Mouse (Mus musculus) lung, embryonic 16.5 days (tissue): Measurements from ENCODE around the gene Gata3. TPM values are rescaled to one million over a fixed set of nuclear protein-coding genes. Genes with fewer than 3 reads are reported as not detected.

Experiments
- ATAC-seq: fragments of 200-750 bp; cut with Nextera tagmentation; 2 replicates; pipeline ENCODE4 v1.8.0; 2017; ENCODE audit warnings: low read depth, mild to moderate bottlenecking, moderate library complexity
- H3K27ac ChIP-seq: fragments of 300-500 bp; sonication (generic); 2 replicates; pipeline ENCODE4 v1.5.1; 2014; ENCODE audit warnings: mild to moderate bottlenecking, control low read depth, low read length
- H3K27me3 ChIP-seq: fragments of 300-500 bp; sonication (generic); 2 replicates; pipeline ENCODE4 v1.6.1; 2014; ENCODE audit warnings: low read depth, low read length, mixed read lengths; ENCODE audit not compliant: control insufficient read depth, insufficient read depth
- H3K36me3 ChIP-seq: fragments of 300-500 bp; sonication (generic); 2 replicates; pipeline ENCODE4 v1.6.1; 2014; ENCODE audit warnings: low read length; ENCODE audit not compliant: control insufficient read depth, insufficient read depth
- H3K4me1 ChIP-seq: fragments of 300-500 bp; sonication (generic); replicated peaks from 2 replicates; pipeline ENCODE4 v1.6.1; 2014; ENCODE audit warnings: low read length, mixed read lengths; ENCODE audit not compliant: control insufficient read depth, insufficient read depth
- H3K4me2 ChIP-seq: fragments of 300-500 bp; sonication (generic); 2 replicates; pipeline ENCODE4 v1.6.1; 2014; ENCODE audit warnings: low read depth, low read length, control low read depth
- H3K4me3 ChIP-seq: fragments of 300-500 bp; sonication (generic); 2 replicates; pipeline ENCODE4 v1.5.1; 2014; ENCODE audit warnings: mild to moderate bottlenecking, low read length, control low read depth
- H3K9ac ChIP-seq: fragments of 300-500 bp; sonication (generic); 2 replicates; pipeline ENCODE4 v1.6.1; 2014; ENCODE audit warnings: low read length, control low read depth
- H3K9me3 ChIP-seq: fragments of 300-500 bp; sonication (generic); 2 replicates; pipeline ENCODE4 v1.6.1; 2016; ENCODE audit warnings: low read length; ENCODE audit not compliant: control insufficient read depth
- WGBS: fragments of 180-500 bp; shearing (Covaris S2); extraction: QIAGEN DNeasy Blood & Tissue Kit; methylation state at CpG from one replicate; pipeline ENCODE4 v1.1.7; 2014; 5-methylcytosine and 5-hydroxymethylcytosine counted together
- polyA plus RNA-seq: library from polyadenylated mRNA; unstranded; fragments of >200 nt; fragmentation: Nextera tagmentation; extraction: Ambion mirVana; gene quantifications from 2 replicates; pipeline ENCODE4 v1.2.1, GENCODE M21; 2015

Gene Gata3
- 5.0 and 5.4 TPM in 2 replicates for polyA plus RNA-seq

GRCm38 (mm10) chr2:9889651-9890183, at the start of gene Gata3:
Gata3 (minus strand) TSS chr2:9890034.
- 0% methylated on average over 23 of the region's 23 CpGs for WGBS
- H3K9ac ChIP-seq = no peak within 1 kb of the TSS
- no peaks in the 10 kb centered on the region for H3K9me3 ChIP-seq

DNA sequence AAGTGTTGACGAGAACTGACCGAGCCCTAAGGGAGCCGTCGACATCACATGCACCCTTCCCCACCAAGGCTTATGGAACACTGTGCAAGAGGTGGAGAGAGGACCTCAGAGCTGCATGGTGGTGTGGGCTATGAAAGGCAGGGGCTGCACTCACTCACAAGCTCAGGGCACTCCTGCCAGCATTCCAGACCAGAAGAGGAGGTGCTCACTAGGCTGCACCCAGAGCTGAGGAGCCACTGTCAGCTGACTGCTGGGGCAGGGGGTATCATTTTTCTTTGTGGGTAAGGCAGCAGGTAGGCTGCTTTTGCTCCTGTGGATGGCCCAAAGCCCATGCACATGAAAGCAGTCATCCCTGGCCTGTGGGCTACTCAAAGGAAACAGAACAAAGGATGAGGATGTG, 49.4 kb upstream of the Gata3 start:
- H3K27me3 ChIP-seq = no peaks in the 10 kb centered on the region
- H3K4me2 ChIP-seq = no peak overlapping the region

More at GRCm38 (mm10) chr2:9889651-9890183, at the start of gene Gata3:
- H3K4me1 ChIP-seq = no peaks in the 10 kb centered on the region
- H3K4me3 ChIP-seq = peak within 1 kb of the TSS; percentile 25
- no peaks in the 10 kb centered on the region for H3K36me3 ChIP-seq
- no peak for ATAC-seq
- no peak within 1 kb of the TSS for H3K27ac ChIP-seq
- peak within 1 kb of the TSS; percentile 37 for H3K4me2 ChIP-seq
- H3K27me3 ChIP-seq = peaks cover 85% of the 10 kb centered on the region

GRCm38 (mm10) chr2:9935965-9936364, 46.1 kb upstream of the Gata3 start:
- H3K4me3 ChIP-seq = no peak overlapping the region
- no peak overlapping the region for H3K27ac ChIP-seq
- no peaks in the 10 kb centered on the region for H3K36me3 ChIP-seq
- H3K27me3 ChIP-seq = no peaks in the 10 kb centered on the region
- no peak; the same call in 1 of the 2 replicates for ATAC-seq
- WGBS = 33% methylated on average over 1 of the region's 1 CpGs
- no peak overlapping the region for H3K4me2 ChIP-seq
- H3K4me1 ChIP-seq = no peaks in the 10 kb centered on the region
- no peak overlapping the region for H3K9ac ChIP-seq
- no peaks in the 10 kb centered on the region for H3K9me3 ChIP-seq

More for the DNA sequence above, 49.4 kb upstream of the Gata3 start:
- 75% methylated on average over 4 of the region's 4 CpGs for WGBS
- no peak for ATAC-seq
- Histone ChIP-seq H3K9ac (no peak overlapping the region), H3K4me1 (no peaks in the 10 kb centered on the region), H3K36me3 (no peaks in the 10 kb centered on the region), H3K4me3 (no peak overlapping the region), H3K27ac (no peak overlapping the region), H3K9me3 (no peaks in the 10 kb centered on the region)

GRCm38 (mm10) chr2:9926905-9927283, 37.1 kb upstream of the Gata3 start:
- H3K4me1 ChIP-seq = no peaks in the 10 kb centered on the region
- no peak overlapping the region for H3K4me3 ChIP-seq
- no peak overlapping the region for H3K9ac ChIP-seq
- no peaks in the 10 kb centered on the region for H3K27me3 ChIP-seq
- no peak for ATAC-seq
- no peak overlapping the region for H3K4me2 ChIP-seq
- no peak overlapping the region for H3K27ac ChIP-seq
- H3K9me3 ChIP-seq = no peaks in the 10 kb centered on the region
- no peaks in the 10 kb centered on the region for H3K36me3 ChIP-seq
- WGBS = 69% methylated on average over 4 of the region's 4 CpGs

DNA sequence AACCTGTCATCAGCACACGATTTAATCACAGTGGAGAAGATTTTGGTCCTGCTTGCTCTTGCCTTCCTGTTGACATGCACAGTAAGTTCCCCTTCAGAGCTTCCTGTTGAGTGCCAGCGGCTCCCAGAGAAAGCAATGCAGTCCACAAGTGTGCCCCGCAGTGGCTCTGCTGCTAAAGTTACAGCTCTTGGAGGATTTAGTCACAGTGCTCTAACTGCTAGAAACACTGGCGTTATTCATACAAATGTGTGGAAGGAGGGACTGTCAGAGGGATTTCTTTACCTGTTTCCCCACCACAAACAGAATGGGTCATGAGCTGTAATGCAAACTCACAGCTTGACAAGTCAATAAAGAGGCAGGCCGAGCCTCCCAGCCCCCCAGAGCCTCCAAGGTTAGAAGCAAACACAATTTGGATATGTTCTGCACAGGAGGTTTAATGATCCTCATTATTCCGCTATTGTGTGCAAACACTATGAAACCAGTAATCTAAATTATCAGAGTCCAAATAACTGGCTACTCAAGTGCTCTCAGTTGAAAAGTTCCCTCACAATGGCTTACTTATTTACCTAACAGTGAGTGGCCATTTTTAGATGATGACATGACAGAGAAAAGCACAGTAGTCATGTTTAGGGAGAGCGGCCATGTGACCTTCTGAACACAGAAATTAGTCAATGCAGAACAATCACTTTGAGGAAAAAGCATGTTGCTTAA, 36.5 kb upstream of the Gata3 start:
- no peak for ATAC-seq
- 45% methylated on average over 7 of the region's 7 CpGs for WGBS

GRCm38 (mm10) chr2:9918691-9919471, 29.0 kb upstream of the Gata3 start:
- Histone ChIP-seq H3K36me3 (peaks cover 5% of the 10 kb centered on the region), H3K27ac (no peak overlapping the region), H3K4me3 (no peak overlapping the region), H3K27me3 (no peaks in the 10 kb centered on the region), H3K9me3 (no peaks in the 10 kb centered on the region), H3K4me2 (no peak overlapping the region), H3K9ac (no peak overlapping the region), H3K4me1 (no peaks in the 10 kb centered on the region)
- WGBS = 63% methylated on average over 17 of the region's 17 CpGs
- peak; percentile 85 for ATAC-seq

More for the DNA sequence above, 36.5 kb upstream of the Gata3 start:
- Histone ChIP-seq H3K9me3 (no peaks in the 10 kb centered on the region), H3K4me2 (no peak overlapping the region), H3K36me3 (no peaks in the 10 kb centered on the region), H3K27me3 (no peaks in the 10 kb centered on the region), H3K27ac (no peak overlapping the region), H3K9ac (no peak overlapping the region), H3K4me3 (no peak overlapping the region), H3K4me1 (no peaks in the 10 kb centered on the region)

GRCm38 (mm10) chr2:9917602-9918001, 27.8 kb upstream of the Gata3 start:
- no peak overlapping the region for H3K27ac ChIP-seq
- H3K36me3 ChIP-seq = peaks cover 5% of the 10 kb centered on the region
- no peak overlapping the region for H3K9ac ChIP-seq
- H3K4me3 ChIP-seq = no peak overlapping the region
- H3K4me1 ChIP-seq = no peaks in the 10 kb centered on the region
- WGBS = 88% methylated on average over 9 of the region's 9 CpGs
- no peaks in the 10 kb centered on the region for H3K27me3 ChIP-seq
- no peak overlapping the region for H3K4me2 ChIP-seq
- H3K9me3 ChIP-seq = no peaks in the 10 kb centered on the region
- ATAC-seq = no peak

- Histone ChIP-seq H3K27me3 (no peaks in the 10 kb centered on the region), H3K27ac (no peak overlapping the region), H3K36me3 (no peaks in the 10 kb centered on the region), H3K4me1 (no peaks in the 10 kb centered on the region), H3K4me3 (peak overlapping the region; percentile 19), H3K9me3 (no peaks in the 10 kb centered on the region), H3K9ac (no peak overlapping the region), H3K4me2 (peak overlapping the region; percentile 43)
- WGBS = 5% methylated on average over 11 of the region's 11 CpGs
- ATAC-seq = no peak
These were observed 16.2 kb upstream of the Gata3 start for GRCm38 (mm10) chr2:9905995-9906394.

GRCm38 (mm10) chr2:9903854-9904560, 14.2 kb upstream of the Gata3 start:
- Histone ChIP-seq H3K4me3 (no peak overlapping the region), H3K27ac (no peak overlapping the region), H3K27me3 (no peaks in the 10 kb centered on the region), H3K9ac (no peak overlapping the region), H3K4me2 (no peak overlapping the region), H3K4me1 (no peaks in the 10 kb centered on the region), H3K36me3 (no peaks in the 10 kb centered on the region), H3K9me3 (no peaks in the 10 kb centered on the region)
- ATAC-seq = no peak
- WGBS = 45% methylated on average over 14 of the region's 14 CpGs
